Mouse (Mus musculus): Measurements from ENCODE around the gene Gapvd1.

GRCm38 (mm10) chr2:34644571-34645526 is 110.2 kb downstream of the Gapvd1 start:
- TF ChIP-seq SIN3A (IDR thresholded peaks at IDR 0.05; ENCODE audit: low read length) (peak; percentile 43), CTCF (IDR thresholded peaks at IDR 0.05 in 2 of 3, conservative IDR thresholded peaks at IDR 0.05 in 1 of 3; ENCODE audit: control insufficient read depth in 1 of 3, insufficient read depth in 1 of 3, low read depth in 2 of 3, low read length in 3 of 3, poor library complexity in 1 of 3, severe bottlenecking in 1 of 3) (peak; percentile 81 to 87 (median 85)), EP300 (IDR thresholded peaks at IDR 0.05; ENCODE audit: low read depth in 1 of 2, low read length in 2 of 2) (no peak), MAX (IDR thresholded peaks at IDR 0.05; ENCODE audit: low read length) (no peak), NELFE (IDR thresholded peaks at IDR 0.05; ENCODE audit: low read depth, low read length) (no peak), TCF12 (IDR thresholded peaks at IDR 0.05; ENCODE audit: low read depth, low read length) (no peak), POLR2A (IDR thresholded peaks at IDR 0.05; ENCODE audit: control insufficient read depth in 1 of 2, insufficient read depth in 1 of 2, low read depth in 1 of 2, low read length in 2 of 2, poor library complexity in 1 of 2) (no peak), JUND (IDR thresholded peaks at IDR 0.05; ENCODE audit: low read depth, low read length) (no peak)

Data from MEL (cell line).